Mouse (Mus musculus): ENCODE measurements around the gene Hist1h2ag. TPM values are rescaled to one million over a fixed set of nuclear protein-coding genes. Genes with fewer than 3 reads are reported as not detected.

The Hist1h2ag gene
- total RNA-seq, 2 experiments from 2014 or later = 8.1 to 9.2 TPM

- no peak for DNase-seq (ENCODE audit: extremely low spot score in 1 of 2, low spot score in 2 of 2)
- no peak for TF ChIP-seq CTCF (IDR thresholded peaks at IDR 0.05)
- peak overlapping the region; percentile 24; the same call in 1 of the 2 replicates for H3K4me3 ChIP-seq
- intact Hi-C loops (cut with DNase I) = loop anchor here (2.0 kb wide), 2 partner anchors 20 kb away; no protein-coding TSS in a partner anchor
- no peak overlapping the region for H3K27ac ChIP-seq
Measured at GRCm38 (mm10) chr13:21994896-21995295, 47.8 kb downstream of the Hist1h2ag start.

GRCm38 (mm10) chr13:21993957-21994738 lies 48.6 kb downstream of the Hist1h2ag start:
- peak in 1 of 2 experiments; percentile 28 for DNase-seq (ENCODE audit: extremely low spot score in 1 of 2, low spot score in 2 of 2)
- Histone ChIP-seq H3K4me3 (no peak overlapping the region), H3K27ac (no peak overlapping the region)
- no peak for TF ChIP-seq CTCF (IDR thresholded peaks at IDR 0.05)
- intact Hi-C loops (cut with DNase I) = loop anchor here (2.0 kb wide), 2 partner anchors 19 to 21 kb away; no protein-coding TSS in a partner anchor

DNA sequence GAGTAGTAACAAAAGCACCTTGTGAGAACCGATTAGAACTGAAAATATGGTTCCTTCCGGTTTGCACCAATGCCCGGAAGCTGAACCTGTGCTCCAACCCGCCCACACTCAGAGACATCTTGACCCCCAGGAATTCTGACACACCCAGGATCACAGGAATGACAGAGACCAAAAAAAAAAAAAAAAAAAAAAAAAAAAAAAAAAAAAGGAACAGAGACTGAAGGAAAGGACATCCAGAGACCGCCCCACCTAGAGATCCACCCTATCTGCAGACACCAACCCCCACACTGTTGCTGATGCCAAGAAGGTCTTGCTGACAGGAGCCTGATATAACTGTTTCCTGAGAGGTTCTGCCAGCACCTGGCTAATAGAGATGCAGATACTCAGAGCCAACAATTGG lies 50.2 kb downstream of the Hist1h2ag start:
- TF ChIP-seq CTCF (IDR thresholded peaks at IDR 0.05) = no peak
- intact Hi-C loops (cut with DNase I) = no loop called here
- Histone ChIP-seq H3K27ac (no peak overlapping the region), H3K4me3 (no peak overlapping the region)
- DNase-seq (ENCODE audit: extremely low spot score in 1 of 2, low spot score in 2 of 2) = no peak

Small RNA genes within 50 kb of the gene (microRNA-seq; reads per million reads assigned to microRNA genes)
- 0 reads per million in 2 experiments for gene Gm26300
- gene Gm44390 = 0 reads per million in 2 experiments
- gene Gm44486 = 0 reads per million in 2 experiments

Other genes with a start within 250 kb of the Hist1h2ag start
- gene Hist1h2bq, start 232.7 kb downstream of the Hist1h2ag start, total RNA-seq (2021) = 10 to 100 TPM; 27.3 to 38.5 TPM
- gene Hist1h2ao, start 232.5 kb downstream of the Hist1h2ag start, total RNA-seq (2021) = 10 to 100 TPM; 11.2 to 25.1 TPM
- 100 to 1,000 TPM; 200 to 276 TPM for gene Hist1h4m, start 231.2 kb downstream of the Hist1h2ag start, total RNA-seq (2021)
- 10 to 100 TPM; 18.7 to 21.6 TPM for gene Hist1h4n, start 210.7 kb downstream of the Hist1h2ag start, total RNA-seq (2021)
- gene Hist1h2ap, start 209.4 kb downstream of the Hist1h2ag start, total RNA-seq (2021) = 10 to 100 TPM; 11.2 to 16.1 TPM
- 10 to 100 TPM; 27.0 to 39.1 TPM for gene Hist1h2br, start 209.2 kb downstream of the Hist1h2ag start, total RNA-seq (2021)
- gene Zfp184, start 97.8 kb downstream of the Hist1h2ag start, total RNA-seq (2021) = 1 to 10 TPM; 3.8 to 3.9 TPM
- gene Pom121l2, start 61.8 kb downstream of the Hist1h2ag start, total RNA-seq (2021) = not detected
- 1 to 10 TPM in 1 of 2 experiments, under 1 TPM in 1; 0.57 to 1.1 TPM for gene Prss16, start 33.2 kb downstream of the Hist1h2ag start, total RNA-seq (2021)
- gene Hist1h2ah, start 7.4 kb downstream of the Hist1h2ag start, total RNA-seq (2021) = 10 to 100 TPM; 18.8 to 25.6 TPM
- gene Hist1h2bk, start 7.1 kb downstream of the Hist1h2ag start, total RNA-seq (2021) = 10 to 100 TPM; 12.2 to 13.5 TPM
- gene Hist1h4i, start 1.6 kb downstream of the Hist1h2ag start, total RNA-seq (2021) = 10 to 100 TPM; 58.2 to 75.2 TPM
- gene Hist1h2bj, start 270 bp upstream of the Hist1h2ag start, total RNA-seq (2021) = 10 to 100 TPM in 1 of 2 experiments, 1 to 10 TPM in 1; 9.4 to 12.9 TPM
- not detected for gene Vmn1r188, start 41.5 kb upstream of the Hist1h2ag start, total RNA-seq (2021)
- not detected for gene Vmn1r189, start 62.9 kb upstream of the Hist1h2ag start, total RNA-seq (2021)
- not detected for gene Vmn1r191, start 141.0 kb upstream of the Hist1h2ag start, total RNA-seq (2021)
- not detected for gene Vmn1r192, start 148.2 kb upstream of the Hist1h2ag start, total RNA-seq (2021)
- gene Vmn1r193, start 180.2 kb upstream of the Hist1h2ag start, total RNA-seq (2021) = not detected
- not detected for gene Vmn1r194, start 201.3 kb upstream of the Hist1h2ag start, total RNA-seq (2021)
- gene Vmn1r195, start 227.6 kb upstream of the Hist1h2ag start, total RNA-seq (2021) = not detected
- gene Vmn1r196, start 247.0 kb upstream of the Hist1h2ag start, total RNA-seq (2021) = not detected

Data from left cerebral cortex, adult 2 months (tissue).